Mouse (Mus musculus) embryonic fibroblast, embryonic 13.5 days (primary cell): ENCODE measurements around the gene Clybl. TPM values are rescaled to one million over a fixed set of nuclear protein-coding genes. Genes with fewer than 3 reads are reported as not detected.

Experiments
- H3K27ac ChIP-seq: 2 replicates; pipeline ENCODE4 v1.5.1; 2012; ENCODE audit warnings: low read length, control low read depth, inconsistent platforms; ENCODE audit not compliant: insufficient read depth
- H3K4me1 ChIP-seq: 2 replicates; pipeline ENCODE4 v1.6.1; 2011; ENCODE audit warnings: low read length; ENCODE audit not compliant: control insufficient read depth, insufficient read depth
- H3K4me3 ChIP-seq: 2 replicates; pipeline ENCODE4 v1.5.1; 2011; ENCODE audit warnings: mild to moderate bottlenecking, control low read depth, low read length; ENCODE audit not compliant: insufficient read depth
- CTCF ChIP-seq: IDR thresholded peaks from 2 replicates; pipeline ENCODE4 v1.5.1; 2011; ENCODE audit warnings: mild to moderate bottlenecking, control low read depth, low read length, moderate library complexity, borderline replicate concordance; ENCODE audit not compliant: insufficient read depth
- POLR2A ChIP-seq: IDR thresholded peaks from 2 replicates; pipeline ENCODE4 v1.6.1; 2011; ENCODE audit warnings: low read depth, mild to moderate bottlenecking, control low read depth, low read length, moderate library complexity
- polyA plus RNA-seq: library from polyadenylated mRNA; stranded (reverse); fragments of >200 nt; gene quantifications from 2 replicates; pipeline ENCODE4 v1.2.4, GENCODE M21; 2011; ENCODE audit warnings: low read depth; ENCODE audit not compliant: missing spikeins, insufficient read length

Gene Clybl
- 16.4 and 16.7 TPM in 2 replicates for polyA plus RNA-seq

- peak within 1 kb of the TSS; percentile 78 for H3K4me3 ChIP-seq
- TF ChIP-seq POLR2A (peak; percentile 90), CTCF (no peak)
- H3K4me1 ChIP-seq = no peaks in the 10 kb centered on the region
- H3K27ac ChIP-seq = 0 out of 2 replicates have a peak within 1 kb of the TSS, but pooled peaks have one; percentile 25
Measured at GRCm38 (mm10) chr14:122181078-122181814, at the start of gene Clybl. Gene Clybl, plus strand, starts transcription at chr14:122181704.

DNA sequence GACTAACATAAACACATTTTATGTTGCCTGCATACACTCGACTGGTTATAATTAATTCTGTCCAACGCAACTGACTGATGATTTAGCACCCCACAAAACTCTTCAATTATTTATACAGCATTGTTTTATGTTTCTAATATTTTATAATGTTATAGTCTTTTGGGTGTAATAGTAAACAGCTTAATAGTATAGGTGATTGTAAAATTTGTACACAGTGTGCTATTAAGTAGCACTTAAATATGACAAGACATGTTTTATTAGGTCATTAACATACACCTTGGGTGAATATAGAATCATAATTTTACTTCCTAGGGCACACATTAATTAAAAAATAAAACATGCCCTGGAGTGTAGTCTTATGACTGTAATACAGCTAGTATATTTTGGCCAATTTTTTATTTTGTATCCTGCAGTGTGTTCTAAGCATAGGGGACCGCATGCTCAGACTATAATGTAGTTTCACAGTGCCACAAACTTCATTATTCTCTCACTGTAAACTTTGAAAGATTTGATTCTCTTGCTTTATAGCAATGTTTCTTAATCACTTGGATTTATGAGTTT, 45.1 kb upstream of the Clybl start:
- Histone ChIP-seq H3K4me3 (no peak overlapping the region), H3K27ac (no peak overlapping the region)
- TF ChIP-seq POLR2A (no peak), CTCF (no peak)

DNA sequence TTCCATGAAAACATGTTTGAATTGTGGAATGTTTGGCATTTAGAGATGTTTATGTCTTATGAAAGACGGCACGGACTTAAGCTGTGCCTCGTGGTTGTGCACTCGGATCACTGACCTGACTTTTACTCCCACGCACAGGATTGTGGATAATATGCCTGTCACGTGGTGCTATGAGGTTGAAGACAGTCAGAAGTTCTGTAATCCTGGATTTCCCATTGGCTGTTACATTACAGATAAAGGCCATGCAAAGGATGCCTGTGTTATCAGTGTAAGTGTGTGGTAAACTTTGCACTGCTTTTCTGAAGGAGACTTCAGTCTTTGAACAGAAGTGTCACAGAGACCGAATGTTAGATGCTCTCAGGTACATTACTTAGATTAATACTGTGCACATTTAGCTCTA, 44.3 kb upstream of the Clybl start:
- H3K4me3 ChIP-seq = no peak overlapping the region
- TF ChIP-seq CTCF (no peak), POLR2A (no peak)
- H3K4me1 ChIP-seq = no peaks in the 10 kb centered on the region
- no peak overlapping the region for H3K27ac ChIP-seq

More for the DNA sequence above, 45.1 kb upstream of the Clybl start:
- no peaks in the 10 kb centered on the region for H3K4me1 ChIP-seq

DNA sequence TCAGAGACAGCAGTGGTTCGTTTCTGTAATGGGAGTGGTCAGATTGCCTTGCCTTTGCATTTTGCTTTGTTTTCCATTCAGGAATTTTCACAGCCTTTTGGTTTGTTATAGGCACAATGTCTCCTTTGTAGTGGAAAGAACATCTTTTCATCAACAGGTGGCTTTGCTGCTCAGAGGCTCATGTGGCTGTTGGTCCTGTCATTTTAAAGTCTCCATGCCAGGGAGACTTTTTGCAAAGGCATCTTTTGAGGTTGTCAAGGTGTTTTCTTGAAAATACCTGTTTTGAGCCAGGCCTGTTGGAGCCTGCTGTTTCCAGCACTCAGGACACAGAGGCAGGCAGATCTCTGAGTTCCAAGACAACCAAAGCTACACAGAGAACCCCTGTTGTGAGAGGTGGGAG, 41.4 kb upstream of the Clybl start:
- Histone ChIP-seq H3K4me3 (no peak overlapping the region), H3K4me1 (no peaks in the 10 kb centered on the region), H3K27ac (no peak overlapping the region)
- TF ChIP-seq POLR2A = no peak
- no peak for TF ChIP-seq CTCF

GRCm38 (mm10) chr14:122143585-122144269, 37.8 kb upstream of the Clybl start:
- no peak for TF ChIP-seq CTCF
- TF ChIP-seq POLR2A = no peak
- no peaks in the 10 kb centered on the region for H3K4me1 ChIP-seq
- no peak overlapping the region for H3K4me3 ChIP-seq
- H3K27ac ChIP-seq = no peak overlapping the region

GRCm38 (mm10) chr14:122145374-122145773, 36.1 kb upstream of the Clybl start:
- no peaks in the 10 kb centered on the region for H3K4me1 ChIP-seq
- H3K4me3 ChIP-seq = no peak overlapping the region
- H3K27ac ChIP-seq = no peak overlapping the region
- no peak for TF ChIP-seq POLR2A

DNA sequence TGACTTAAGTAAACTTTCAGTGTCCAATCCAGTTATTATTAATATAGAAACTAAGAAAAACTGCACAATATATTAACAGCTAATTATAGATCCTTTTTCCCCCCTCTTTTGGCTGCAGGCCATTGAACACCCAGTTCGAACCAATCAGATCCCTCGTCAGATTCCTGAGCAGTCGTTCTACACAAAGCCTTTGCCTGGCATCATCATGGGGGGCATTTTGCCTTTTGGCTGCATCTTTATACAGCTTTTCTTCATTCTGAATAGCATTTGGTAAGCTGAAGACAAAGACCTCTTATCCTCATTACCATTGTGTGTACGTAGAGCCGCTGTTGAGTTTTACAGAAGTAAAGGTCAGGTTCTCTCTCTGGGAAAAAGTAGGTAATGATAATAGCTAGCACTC, 30.9 kb upstream of the Clybl start:
- TF ChIP-seq POLR2A (no peak), CTCF (no peak)
- H3K27ac ChIP-seq = no peak overlapping the region
- no peaks in the 10 kb centered on the region for H3K4me1 ChIP-seq
- no peak overlapping the region for H3K4me3 ChIP-seq

DNA sequence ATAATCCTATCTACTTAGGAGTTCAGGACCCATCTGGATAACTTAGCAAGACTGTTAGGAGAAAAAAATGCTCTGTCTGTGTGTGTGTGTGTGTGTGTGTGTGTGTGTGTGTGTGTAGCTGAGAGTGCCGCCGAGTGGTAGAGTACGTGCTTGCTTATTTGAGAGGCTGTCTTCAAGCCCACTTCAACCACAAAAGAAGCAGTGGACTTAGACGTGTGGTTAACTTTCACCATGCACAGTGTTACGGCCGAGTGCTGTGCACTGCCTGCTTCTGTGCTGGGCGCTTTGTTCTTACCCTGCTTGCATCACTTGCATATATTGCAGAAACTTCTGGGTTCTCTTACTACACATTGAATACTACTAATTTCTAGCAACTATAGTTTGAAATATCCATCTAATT, 23.8 kb upstream of the Clybl start:
- no peak overlapping the region for H3K4me3 ChIP-seq
- H3K27ac ChIP-seq = no peak overlapping the region
- H3K4me1 ChIP-seq = no peaks in the 10 kb centered on the region
- TF ChIP-seq POLR2A (no peak), CTCF (no peak)

DNA sequence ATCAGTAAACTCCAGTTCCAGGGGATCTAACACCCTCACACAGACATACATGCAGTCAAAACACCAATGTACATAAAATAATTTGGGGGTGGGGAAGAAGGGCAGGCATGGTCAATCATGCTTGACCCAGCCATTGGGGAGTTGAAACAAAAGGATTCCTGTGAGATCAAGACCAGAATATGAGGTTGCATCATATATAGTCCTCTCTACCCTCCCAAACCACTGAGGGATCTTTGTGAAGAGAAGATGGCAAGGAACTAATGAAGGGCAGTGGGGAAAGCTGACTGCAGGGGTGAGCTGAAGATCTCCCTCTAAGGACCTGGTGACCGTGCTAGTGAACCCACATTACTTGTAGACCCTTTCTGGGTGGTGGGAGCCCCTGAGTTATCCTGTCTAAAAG, 20.6 kb upstream of the Clybl start:
- no peak for TF ChIP-seq POLR2A
- no peak for TF ChIP-seq CTCF
- H3K4me3 ChIP-seq = no peak overlapping the region
- no peaks in the 10 kb centered on the region for H3K4me1 ChIP-seq
- H3K27ac ChIP-seq = no peak overlapping the region

GRCm38 (mm10) chr14:122168912-122169311, 12.6 kb upstream of the Clybl start:
- Histone ChIP-seq H3K4me1 (no peaks in the 10 kb centered on the region), H3K4me3 (no peak overlapping the region), H3K27ac (no peak overlapping the region)
- TF ChIP-seq POLR2A = no peak
- TF ChIP-seq CTCF = no peak
